Mouse (Mus musculus): ENCODE measurements around the gene Pde4d.
"Not testable (repeated sequence)": the region's sequence is repeated elsewhere in the genome, so short reads cannot be mapped to it uniquely, and the experiment has no call there.

Pde4d gene

GRCm38 (mm10) chr13:108692883-108693550 lies 243.3 kb downstream of the Pde4d start:
- no peak for DNase-seq (ENCODE audit: low spot score in 2 of 2)

GRCm38 (mm10) chr13:108705441-108705840 lies 255.7 kb downstream of the Pde4d start:
- no peak for DNase-seq (ENCODE audit: low spot score in 2 of 2)

- no peak for DNase-seq (ENCODE audit: low spot score in 2 of 2)
Measured at GRCm38 (mm10) chr13:108714032-108714431, 264.3 kb downstream of the Pde4d start.

GRCm38 (mm10) chr13:108715029-108715428 lies 265.3 kb downstream of the Pde4d start:
- DNase-seq (ENCODE audit: low spot score in 2 of 2) = no peak

DNA sequence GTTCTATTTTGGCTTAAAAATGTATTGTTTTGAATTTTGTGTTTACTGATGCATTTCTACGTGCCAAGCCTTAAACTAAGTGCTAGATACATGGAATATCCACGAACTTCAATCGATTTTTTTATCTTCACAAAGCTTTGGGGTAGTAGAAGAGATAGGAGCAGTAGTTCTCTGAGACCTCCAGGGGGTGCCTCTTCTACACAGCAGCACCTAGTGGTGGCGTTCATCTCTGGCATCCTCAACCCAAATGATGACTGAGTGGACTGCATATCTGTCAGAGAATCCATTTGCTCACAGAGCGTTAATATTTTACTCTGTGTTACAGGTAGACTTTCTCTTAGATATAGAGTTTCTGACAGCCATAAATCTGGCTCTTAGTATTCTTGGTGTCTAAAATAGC lies 272.5 kb downstream of the Pde4d start:
- no peak for DNase-seq (ENCODE audit: low spot score in 2 of 2)

DNA sequence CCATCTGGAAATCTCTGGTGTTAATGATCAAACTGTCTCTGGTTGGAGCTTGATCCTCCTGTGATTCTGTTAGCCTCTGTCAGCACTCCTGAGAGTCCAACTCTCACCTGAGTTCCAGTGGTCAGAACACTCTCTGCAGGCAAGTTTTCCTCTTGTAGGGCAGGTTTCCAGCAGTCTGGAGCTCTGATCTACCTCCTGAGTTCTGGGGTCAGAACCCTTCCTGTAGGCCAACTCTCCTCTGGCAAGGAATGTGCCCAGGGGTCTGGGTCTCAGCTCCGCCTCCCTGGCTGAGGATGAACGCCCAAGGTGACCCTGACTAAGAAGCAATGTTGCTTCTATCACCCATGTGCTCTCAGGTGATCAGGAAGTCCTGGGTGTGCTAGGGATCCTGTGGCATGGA lies 284.6 kb downstream of the Pde4d start:
- not testable (repeated sequence) for DNase-seq (ENCODE audit: low spot score in 2 of 2)

- DNase-seq (ENCODE audit: low spot score in 2 of 2) = no peak
Measured at GRCm38 (mm10) chr13:108751155-108751840, 301.6 kb downstream of the Pde4d start.

- no peak for DNase-seq (ENCODE audit: low spot score in 2 of 2)
Measured at GRCm38 (mm10) chr13:108757477-108757876, 307.7 kb downstream of the Pde4d start.

DNA sequence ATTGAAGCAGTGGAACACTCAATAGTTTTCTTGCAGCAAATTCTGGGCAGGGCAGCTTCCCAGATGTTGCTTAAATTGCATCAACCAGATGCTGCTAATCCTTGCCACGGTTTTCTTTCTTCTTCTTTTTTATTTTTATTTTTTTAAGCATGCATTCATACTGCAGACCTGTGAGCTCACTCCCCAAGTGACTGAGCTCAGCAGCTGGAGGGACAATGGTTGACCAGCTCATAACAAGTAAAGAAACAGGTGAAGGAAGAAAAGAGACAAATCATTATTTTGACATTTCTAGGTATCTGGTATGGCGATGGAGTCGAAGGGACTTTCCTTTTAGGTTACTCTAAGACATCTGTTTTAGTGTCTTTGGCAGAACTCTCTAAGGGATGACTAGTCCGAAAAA lies 308.6 kb downstream of the Pde4d start:
- DNase-seq (ENCODE audit: low spot score in 2 of 2) = no peak

DNA sequence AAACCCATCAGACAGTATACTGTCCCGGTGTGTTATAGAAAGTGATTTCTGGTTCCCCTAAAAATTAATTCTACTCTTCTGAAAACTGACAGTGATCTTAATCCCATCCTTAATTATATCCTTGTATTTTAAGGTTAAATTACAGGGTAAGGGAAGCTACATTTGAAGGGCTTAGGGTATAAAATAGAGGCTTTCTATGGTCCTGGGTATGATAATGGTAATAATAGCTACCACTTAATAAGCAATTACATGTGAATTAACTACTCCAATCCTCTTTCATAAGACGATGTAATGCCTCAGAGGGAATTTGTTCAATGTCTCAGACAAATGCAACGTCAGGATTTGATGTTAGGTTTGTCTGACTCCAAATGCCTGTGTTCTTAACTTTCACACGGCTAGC lies 309.4 kb downstream of the Pde4d start:
- DNase-seq (ENCODE audit: low spot score in 2 of 2) = no peak

DNA sequence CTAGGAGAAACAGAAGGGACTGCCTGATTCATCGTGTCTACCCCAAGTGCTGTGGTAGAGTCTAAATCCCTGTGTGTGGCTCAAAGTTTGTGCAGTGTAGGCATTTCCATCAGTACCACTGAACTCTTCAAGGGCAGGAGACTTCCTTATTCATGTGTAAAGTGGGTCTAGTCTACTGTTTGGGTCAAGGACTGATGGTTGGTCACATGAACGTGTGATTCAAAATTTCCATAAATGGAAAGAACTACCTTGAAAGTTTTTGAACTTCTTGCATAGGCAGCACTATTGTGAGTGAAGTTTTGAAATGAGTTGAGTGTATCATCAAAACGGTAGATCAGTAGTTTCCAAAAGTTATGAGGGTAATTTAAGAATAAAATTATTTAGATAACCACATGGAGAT lies 313.5 kb downstream of the Pde4d start:
- DNase-seq (ENCODE audit: low spot score in 2 of 2) = no peak

DNA sequence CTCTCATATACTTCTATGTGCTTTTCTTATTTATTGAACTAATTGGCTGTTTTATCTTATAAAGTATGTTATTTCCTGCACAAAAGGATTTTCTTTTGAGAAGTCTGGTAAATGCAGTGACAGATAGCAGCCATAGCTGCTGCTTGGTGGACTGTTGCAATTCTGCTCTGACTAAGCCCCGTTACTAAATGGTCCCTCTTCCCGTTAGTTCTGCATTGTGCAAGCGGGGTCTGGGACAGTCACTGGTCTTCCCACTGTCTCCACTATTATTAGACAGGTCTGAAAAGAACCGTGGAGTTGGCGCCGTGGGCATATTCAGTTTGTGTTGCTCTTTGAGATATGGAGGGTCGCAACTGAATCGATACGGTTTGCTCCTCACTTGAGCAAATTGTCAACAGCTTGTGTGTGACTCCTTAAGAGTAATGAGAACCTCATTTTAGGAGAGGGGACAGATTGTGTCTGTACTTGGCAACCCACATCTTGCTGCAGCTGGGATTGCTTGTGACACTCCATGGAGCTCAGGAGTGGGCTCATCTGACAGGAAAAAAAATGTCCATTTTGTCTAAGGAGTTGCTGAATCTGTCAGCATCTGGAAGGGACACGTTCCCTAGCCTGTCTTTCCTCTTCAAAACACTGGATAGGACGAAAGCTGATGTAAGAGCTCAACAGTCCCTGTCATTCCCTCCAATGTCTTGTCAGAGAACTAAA lies 316.4 kb downstream of the Pde4d start:
- DNase-seq (ENCODE audit: low spot score in 2 of 2) = no peak

DNA sequence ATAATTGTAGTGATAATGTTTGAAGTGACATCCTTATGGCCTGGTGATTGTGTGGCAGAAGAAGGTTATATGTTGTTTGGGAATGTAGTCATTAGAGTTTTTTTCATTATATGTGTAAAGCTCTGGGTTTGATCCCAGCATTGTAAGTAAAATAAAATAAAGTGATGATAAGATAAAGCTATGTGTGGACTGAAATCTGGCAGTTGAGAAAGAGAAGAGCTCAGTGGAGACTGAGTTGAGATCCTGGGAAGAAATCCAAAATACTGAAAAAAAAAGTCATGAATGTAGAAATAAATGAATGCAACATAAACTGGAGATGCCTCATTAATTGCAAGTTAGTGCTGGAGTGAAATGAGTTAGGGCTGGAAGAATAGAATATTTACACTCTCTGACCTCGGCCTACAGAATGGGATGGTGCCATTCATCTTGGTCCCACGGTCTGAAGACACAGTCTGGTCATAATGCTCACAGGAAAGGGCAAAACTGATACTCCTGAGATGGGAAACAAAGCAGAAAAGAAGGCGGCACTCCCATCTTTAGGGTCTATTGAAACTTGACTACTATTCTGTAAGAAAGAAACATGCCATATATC lies 319.8 kb downstream of the Pde4d start:
- no peak for DNase-seq (ENCODE audit: low spot score in 2 of 2)

DNA sequence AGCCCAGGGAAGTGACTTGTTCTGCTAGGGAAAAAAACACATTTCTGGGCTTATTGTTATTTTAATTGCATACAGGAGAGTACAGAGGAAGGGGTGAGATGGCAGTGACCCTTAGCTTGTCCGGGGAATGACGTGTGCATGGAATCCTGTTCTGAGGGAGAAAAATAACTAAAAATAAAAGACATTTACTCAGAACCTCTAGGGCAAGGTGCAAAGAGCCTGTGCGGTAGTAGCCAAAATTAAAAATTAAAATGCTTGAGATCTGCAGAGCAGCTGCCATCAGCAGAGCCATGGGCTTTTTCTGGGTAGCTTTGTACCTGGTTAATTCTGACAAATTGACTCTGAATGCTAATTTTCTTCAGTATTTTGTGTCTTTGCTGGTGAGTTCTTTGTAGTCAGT lies 322.6 kb downstream of the Pde4d start:
- no peak for DNase-seq (ENCODE audit: low spot score in 2 of 2)

- no peak for DNase-seq (ENCODE audit: low spot score in 2 of 2)
Measured at GRCm38 (mm10) chr13:108774981-108775380, 325.2 kb downstream of the Pde4d start.

GRCm38 (mm10) chr13:108775882-108776281 lies 326.1 kb downstream of the Pde4d start:
- no peak for DNase-seq (ENCODE audit: low spot score in 2 of 2)

DNA sequence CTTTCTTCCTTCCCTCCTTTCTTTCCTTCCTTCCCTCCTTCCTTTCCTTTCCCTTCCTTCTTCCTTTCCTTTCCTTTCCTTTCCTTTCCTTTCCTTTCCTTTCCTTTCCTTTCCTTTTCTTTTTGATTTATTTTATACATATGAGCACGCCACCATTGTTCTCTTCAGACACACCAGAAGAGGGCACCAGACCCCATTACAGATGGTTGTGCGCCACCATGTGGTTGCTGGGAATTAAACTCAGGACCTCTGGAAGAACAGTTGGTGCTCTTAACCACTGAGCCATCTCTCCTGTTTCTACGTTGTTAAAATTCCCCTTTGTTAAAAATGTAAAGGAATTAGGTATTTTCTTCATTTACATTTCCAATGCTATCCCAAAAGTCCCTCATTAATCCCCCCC lies 347.9 kb downstream of the Pde4d start:
- DNase-seq (ENCODE audit: low spot score in 2 of 2) = not testable (repeated sequence)

- DNase-seq (ENCODE audit: low spot score in 2 of 2) = no peak
Measured at GRCm38 (mm10) chr13:108809191-108809590, 359.4 kb downstream of the Pde4d start.

DNA sequence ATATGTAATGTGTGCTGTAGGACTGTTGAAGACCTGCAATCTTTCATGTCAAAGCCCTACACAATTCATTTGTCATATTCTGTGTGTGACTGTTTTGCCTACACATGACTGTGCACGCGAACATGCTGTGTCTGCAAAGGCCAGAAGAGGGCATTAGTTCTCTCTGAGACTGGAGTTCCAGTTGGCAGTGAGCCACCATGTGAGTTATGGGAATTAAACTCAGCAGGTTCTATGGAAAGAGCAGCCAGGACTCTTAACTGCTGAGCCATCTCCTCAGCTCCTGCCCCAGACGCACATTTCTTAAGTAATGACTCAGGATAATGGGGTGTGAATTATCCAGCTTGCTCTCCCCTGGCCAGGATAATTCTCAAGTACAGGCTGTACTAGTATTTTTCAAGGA lies 363.2 kb downstream of the Pde4d start:
- no peak for DNase-seq (ENCODE audit: low spot score in 2 of 2)

DNA sequence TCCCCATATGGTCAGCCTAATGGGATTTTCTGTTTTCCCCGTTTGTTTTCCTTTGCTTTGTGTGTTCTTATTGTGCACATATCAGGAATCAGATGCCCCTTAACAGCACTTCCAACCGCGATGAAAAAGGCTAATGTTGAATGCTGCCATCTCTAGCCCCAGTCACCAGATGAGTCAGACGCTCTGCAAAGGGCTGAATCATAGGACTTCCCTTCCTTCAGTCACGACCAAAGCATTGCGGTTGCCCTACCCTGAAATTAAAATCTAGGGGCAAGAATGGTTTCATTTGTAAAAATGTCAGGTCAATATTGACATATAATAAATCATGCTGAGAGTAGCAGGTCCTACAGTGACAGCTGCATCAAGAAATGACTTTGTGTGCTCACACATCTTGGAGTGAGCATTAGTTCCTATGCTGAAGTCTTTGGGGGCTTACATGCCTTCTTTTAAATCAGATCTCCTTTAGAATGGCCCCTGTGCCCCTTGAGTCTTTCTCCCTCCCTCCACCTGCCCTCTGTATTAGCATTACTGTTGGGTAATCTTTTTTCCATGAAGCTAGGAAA lies 370.2 kb downstream of the Pde4d start:
- DNase-seq (ENCODE audit: low spot score in 2 of 2) = no peak

- DNase-seq (ENCODE audit: low spot score in 2 of 2) = no peak
Measured at GRCm38 (mm10) chr13:108820487-108820886, 370.7 kb downstream of the Pde4d start.

- DNase-seq (ENCODE audit: low spot score in 2 of 2) = no peak
Measured at GRCm38 (mm10) chr13:108821270-108821669, 371.5 kb downstream of the Pde4d start.
